Mouse (Mus musculus) myocyte (in vitro differentiated cells): ENCODE measurements around the gene Fam118a. TPM values are rescaled to one million over a fixed set of nuclear protein-coding genes. Genes with fewer than 3 reads are reported as not detected.

Experiments
- H3K27me3 ChIP-seq: one replicate; pipeline ENCODE4 v1.6.1; 2011; ENCODE audit not compliant: control insufficient read depth, insufficient read depth, insufficient read length
- H3K36me3 ChIP-seq: one replicate; pipeline ENCODE4 v1.6.1; 2011; ENCODE audit not compliant: control insufficient read depth, insufficient read depth
- H3K4me2 ChIP-seq: one replicate; pipeline ENCODE4 v1.6.1; 2011; ENCODE audit warnings: low read depth, control low read depth
- H3K4me3 ChIP-seq: one replicate; pipeline ENCODE4 v1.5.1; 2011; ENCODE audit warnings: mild to moderate bottlenecking, control low read depth, moderate library complexity
- H3K79me2 ChIP-seq: one replicate; pipeline ENCODE4 v1.6.1; 2011; ENCODE audit not compliant: control insufficient read depth, insufficient read depth
- H3ac ChIP-seq: one replicate; pipeline ENCODE4 v1.6.1; 2011; ENCODE audit not compliant: control insufficient read depth, insufficient read length
- CEBPB ChIP-seq: IDR thresholded peaks from 2 replicates; pipeline ENCODE4 v1.6.1; 2011; ENCODE audit warnings: mild to moderate bottlenecking, moderate library complexity; ENCODE audit not compliant: poor library complexity, insufficient read depth, severe bottlenecking
- E2F4 ChIP-seq: IDR thresholded peaks from one replicate; pipeline ENCODE4 v1.6.1; 2011; ENCODE audit warnings: mild to moderate bottlenecking, control low read depth, moderate library complexity; ENCODE audit not compliant: insufficient read depth
- MAX ChIP-seq: IDR thresholded peaks from one replicate; pipeline ENCODE4 v1.6.1; 2011; ENCODE audit warnings: low read depth, mild to moderate bottlenecking, control low read depth
- MYOD1 ChIP-seq, 3 experiments: IDR thresholded peaks; one replicate each; pipeline ENCODE4 v1.6.1; 2011; ENCODE audit warnings: control low read depth in 2 of 3, low read depth in 2 of 3, mild to moderate bottlenecking in 2 of 3, moderate library complexity in 1 of 3; ENCODE audit not compliant: insufficient read length in 2 of 3, control insufficient read depth in 1 of 3
- MYOG ChIP-seq, 3 experiments: IDR thresholded peaks; one replicate each; pipeline ENCODE4 v1.6.1; 2011; ENCODE audit warnings: control low read depth in 2 of 3, low read depth in 2 of 3, mild to moderate bottlenecking in 2 of 3; ENCODE audit not compliant: insufficient read length in 2 of 3, control insufficient read depth in 1 of 3, insufficient read depth in 1 of 3
- POLR2A ChIP-seq: IDR thresholded peaks from one replicate; pipeline ENCODE4 v1.6.1; 2011; ENCODE audit warnings: low read depth, mild to moderate bottlenecking, control low read depth, moderate library complexity; ENCODE audit not compliant: insufficient read length
- POLR2AphosphoS2 ChIP-seq: IDR thresholded peaks from one replicate; pipeline ENCODE4 v1.6.1; 2011; ENCODE audit warnings: low read depth, control low read depth; ENCODE audit not compliant: insufficient read length
- REST ChIP-seq: IDR thresholded peaks from one replicate; pipeline ENCODE4 v1.6.1; 2011; ENCODE audit warnings: mild to moderate bottlenecking, control low read depth, moderate library complexity; ENCODE audit not compliant: insufficient read depth, insufficient read length
- SRF ChIP-seq: IDR thresholded peaks from one replicate; pipeline ENCODE4 v1.6.1; 2011; ENCODE audit warnings: low read depth; ENCODE audit not compliant: control insufficient read depth, insufficient read length
- TCF12 ChIP-seq: IDR thresholded peaks from one replicate; pipeline ENCODE4 v1.6.1; 2011; ENCODE audit warnings: mild to moderate bottlenecking, control low read depth; ENCODE audit not compliant: poor library complexity, insufficient read depth, severe bottlenecking
- TCF3 ChIP-seq: IDR thresholded peaks from one replicate; pipeline ENCODE4 v1.6.1; 2011; ENCODE audit warnings: low read depth, control low read depth; ENCODE audit not compliant: insufficient read length
- USF1 ChIP-seq: IDR thresholded peaks from one replicate; pipeline ENCODE4 v1.6.1; 2011; ENCODE audit warnings: low read depth, mild to moderate bottlenecking, control low read depth, moderate library complexity
- polyA plus RNA-seq: library from polyadenylated mRNA; unstranded; fragments of >200 nt; fragmentation: generic; extraction: Trizol; gene quantifications from one replicate; pipeline ENCODE4 v1.2.1, GENCODE M21; 2012; ENCODE audit warnings: missing spikeins

Gene Fam118a
- polyA plus RNA-seq, 1 experiment, result 16.0 TPM

GRCm38 (mm10) chr15:85046230-85046950 lies 17.6 kb downstream of the Fam118a start:
- Histone ChIP-seq H3K4me3 (no peak overlapping the region), H3K4me2 (no peak overlapping the region), H3ac (no peak overlapping the region), H3K27me3 (no peaks in the 10 kb centered on the region), H3K36me3 (peaks cover 48% of the 10 kb centered on the region), H3K79me2 (peaks cover 15% of the 10 kb centered on the region)
- no peak for TF ChIP-seq SRF
- no peak for TF ChIP-seq REST
- TF ChIP-seq E2F4, result no peak
- TF ChIP-seq POLR2AphosphoS2, result no peak
- TF ChIP-seq POLR2A, result no peak
- TF ChIP-seq TCF3, result no peak
- no peak for TF ChIP-seq MYOD1 (IDR thresholded peaks at IDR 0.05; ENCODE audit: control insufficient read depth in 1 of 3, insufficient read length in 2 of 3, low read depth in 2 of 3)
- TF ChIP-seq MYOG (IDR thresholded peaks at IDR 0.05; ENCODE audit: control insufficient read depth in 1 of 3, insufficient read depth in 1 of 3, insufficient read length in 2 of 3, low read depth in 2 of 3), result no peak
- TF ChIP-seq TCF12, result no peak
- TF ChIP-seq MAX, result no peak
- no peak for TF ChIP-seq CEBPB
- TF ChIP-seq USF1, result no peak

GRCm38 (mm10) chr15:85047865-85048264 lies 19.1 kb downstream of the Fam118a start:
- TF ChIP-seq CEBPB, result no peak
- TF ChIP-seq USF1, result no peak
- TF ChIP-seq POLR2A, result no peak
- no peak for TF ChIP-seq TCF3
- Histone ChIP-seq H3K36me3 (peaks cover 53% of the 10 kb centered on the region), H3ac (no peak overlapping the region), H3K27me3 (no peaks in the 10 kb centered on the region), H3K79me2 (peaks cover 10% of the 10 kb centered on the region), H3K4me3 (no peak overlapping the region), H3K4me2 (no peak overlapping the region)

GRCm38 (mm10) chr15:85049758-85050157 lies 21.0 kb downstream of the Fam118a start:
- H3ac ChIP-seq, result no peak overlapping the region
- no peaks in the 10 kb centered on the region for H3K27me3 ChIP-seq
- no peak overlapping the region for H3K4me3 ChIP-seq
- H3K4me2 ChIP-seq, result no peak overlapping the region
- peaks cover 70% of the 10 kb centered on the region for H3K36me3 ChIP-seq
- TF ChIP-seq E2F4 (no peak), POLR2AphosphoS2 (no peak), CEBPB (no peak), MYOG (IDR thresholded peaks at IDR 0.05; ENCODE audit: control insufficient read depth in 1 of 3, insufficient read depth in 1 of 3, insufficient read length in 2 of 3, low read depth in 2 of 3) (no peak), POLR2A (no peak), REST (no peak), TCF12 (no peak), USF1 (no peak), MYOD1 (IDR thresholded peaks at IDR 0.05; ENCODE audit: control insufficient read depth in 1 of 3, insufficient read length in 2 of 3, low read depth in 2 of 3) (no peak)
- no peaks in the 10 kb centered on the region for H3K79me2 ChIP-seq

GRCm38 (mm10) chr15:85054098-85054497 lies 25.4 kb downstream of the Fam118a start:
- no peak for TF ChIP-seq MYOD1 (IDR thresholded peaks at IDR 0.05; ENCODE audit: control insufficient read depth in 1 of 3, insufficient read length in 2 of 3, low read depth in 2 of 3)
- TF ChIP-seq E2F4, result no peak
- TF ChIP-seq MYOG (IDR thresholded peaks at IDR 0.05; ENCODE audit: control insufficient read depth in 1 of 3, insufficient read depth in 1 of 3, insufficient read length in 2 of 3, low read depth in 2 of 3), result no peak
- TF ChIP-seq POLR2AphosphoS2, result no peak
- no peak for TF ChIP-seq POLR2A
- no peak for TF ChIP-seq MAX
- TF ChIP-seq USF1, result no peak
- TF ChIP-seq TCF3, result no peak
- TF ChIP-seq REST, result no peak
- no peak for TF ChIP-seq CEBPB
- TF ChIP-seq SRF, result no peak
- no peak for TF ChIP-seq TCF12

GRCm38 (mm10) chr15:85055186-85055585 lies 26.4 kb downstream of the Fam118a start:
- no peak overlapping the region for H3K4me2 ChIP-seq
- H3K27me3 ChIP-seq, result no peaks in the 10 kb centered on the region
- H3K36me3 ChIP-seq, result peaks cover 71% of the 10 kb centered on the region
- TF ChIP-seq MYOG (IDR thresholded peaks at IDR 0.05; ENCODE audit: control insufficient read depth in 1 of 3, insufficient read depth in 1 of 3, insufficient read length in 2 of 3, low read depth in 2 of 3) (no peak), REST (no peak), MYOD1 (IDR thresholded peaks at IDR 0.05; ENCODE audit: control insufficient read depth in 1 of 3, insufficient read length in 2 of 3, low read depth in 2 of 3) (no peak), USF1 (no peak), POLR2AphosphoS2 (no peak), CEBPB (no peak), TCF3 (no peak), MAX (no peak), SRF (no peak), TCF12 (no peak), POLR2A (no peak), E2F4 (no peak)
- H3ac ChIP-seq, result no peak overlapping the region
- no peak overlapping the region for H3K4me3 ChIP-seq
- no peaks in the 10 kb centered on the region for H3K79me2 ChIP-seq

More at GRCm38 (mm10) chr15:85054098-85054497, 25.4 kb downstream of the Fam118a start:
- Histone ChIP-seq H3K36me3 (peaks cover 71% of the 10 kb centered on the region), H3ac (no peak overlapping the region), H3K79me2 (no peaks in the 10 kb centered on the region), H3K4me2 (no peak overlapping the region), H3K4me3 (no peak overlapping the region), H3K27me3 (no peaks in the 10 kb centered on the region)
